Comparison of ENCODE assay signal across 21 mouse cellular contexts in the genomic region with DNA sequence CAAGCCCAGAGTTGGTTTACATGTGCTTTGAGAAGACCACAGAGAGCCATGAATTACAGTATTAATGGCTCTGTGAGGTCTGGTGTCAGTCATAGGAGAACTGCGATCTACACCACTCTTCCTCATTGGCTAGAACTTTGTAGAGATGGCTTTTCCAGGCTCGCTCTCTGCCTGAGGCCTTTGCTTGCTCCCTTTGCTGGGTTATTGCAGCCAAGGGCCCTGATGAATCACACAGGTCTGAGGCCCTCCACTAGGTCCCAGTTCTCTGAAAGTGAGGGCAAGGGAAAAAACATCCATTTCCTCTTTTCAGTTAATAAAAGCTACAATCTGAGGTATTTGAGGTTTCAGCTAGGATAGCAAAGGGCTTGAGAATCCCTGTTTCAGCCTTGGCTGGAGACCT.
DNase-seq lines count a peak whose midpoint lies in the region; TF ChIP-seq lines count a peak whose summit lies in the region.
"Had no signal": no experiment of that assay in that cellular context is flagged by ENCODE, and none has a peak within 500 bp of the region (broad histone marks: within the 10 kb centered on the region; RNA-seq: fewer than 3 reads in every experiment).

No protein-coding gene starts in this region.

- H3K4me3 ChIP-seq in bone marrow macrophage, adult 2 months (ENCODE audit: insufficient read depth, low read length): no peak overlapping the region
- H3K4me3 ChIP-seq: embryonic facial prominence, embryonic 10.5 days; embryonic facial prominence, embryonic 12.5 days; erythroblast, embryonic 14.5 days; forebrain, embryonic 10.5 days; forebrain, embryonic 12.5 days had no signal

- H3K4me1 ChIP-seq in bone marrow macrophage, adult 2 months (ENCODE audit: control insufficient read depth, insufficient read depth, low read length): peaks cover 44% of the 10 kb centered on the region
- H3K4me1 ChIP-seq: embryonic facial prominence, embryonic 12.5 days had no signal

- DNase-seq in heart, adult 11 months: peak; percentile 45
- no peak for DNase-seq in heart, adult 18-20 months
- peak; percentile 51 for DNase-seq in 3T3-L1 (ENCODE audit: low read depth, low spot score)
- no peak for DNase-seq in ovary, adult 18-20 months (ENCODE audit: low spot score)
- no peak for DNase-seq in ovary, postnatal 14 days (ENCODE audit: low spot score)
- DNase-seq: adrenal gland, adult 8-10 months; adrenal gland, postnatal 14 days; adrenal gland, postnatal 36 days; B cell, adult 2 months; cerebellum, adult 11 months; cerebellum, adult 18-20 months; cerebellum, adult 8-10 months; cerebellum, adult 9-11 months; cerebellum, postnatal 14 days; cerebellum, postnatal 36 days had no signal

- no peak for TF ChIP-seq POLR2A in bone marrow macrophage, adult 2 months (IDR thresholded peaks at IDR 0.05; ENCODE audit: borderline replicate concordance, low read depth, low read length)

- H3K27ac ChIP-seq in bone marrow macrophage, adult 2 months (ENCODE audit: insufficient read depth, low read depth, low read length): peak overlapping the region; percentile 38; the same call in 1 of the 2 replicates
- H3K27ac ChIP-seq: embryonic facial prominence, embryonic 10.5 days; embryonic facial prominence, embryonic 12.5 days; forebrain, embryonic 10.5 days; forebrain, embryonic 12.5 days had no signal

- TF ChIP-seq CTCF in bone marrow macrophage, adult 2 months (IDR thresholded peaks at IDR 0.05; ENCODE audit: low read depth, low read length): no peak

Comparison
In these comparisons a context has a peak if more than half of its experiments do, and no peak if none do; other contexts are left out.
1. DNase-seq: peak in heart, adult 11 months (single experiment) and 3T3-L1 (single experiment); none in heart, adult 18-20 months (0 of 2), ovary, adult 18-20 months (single experiment) and ovary, postnatal 14 days (single experiment).